In the genomic region with DNA sequence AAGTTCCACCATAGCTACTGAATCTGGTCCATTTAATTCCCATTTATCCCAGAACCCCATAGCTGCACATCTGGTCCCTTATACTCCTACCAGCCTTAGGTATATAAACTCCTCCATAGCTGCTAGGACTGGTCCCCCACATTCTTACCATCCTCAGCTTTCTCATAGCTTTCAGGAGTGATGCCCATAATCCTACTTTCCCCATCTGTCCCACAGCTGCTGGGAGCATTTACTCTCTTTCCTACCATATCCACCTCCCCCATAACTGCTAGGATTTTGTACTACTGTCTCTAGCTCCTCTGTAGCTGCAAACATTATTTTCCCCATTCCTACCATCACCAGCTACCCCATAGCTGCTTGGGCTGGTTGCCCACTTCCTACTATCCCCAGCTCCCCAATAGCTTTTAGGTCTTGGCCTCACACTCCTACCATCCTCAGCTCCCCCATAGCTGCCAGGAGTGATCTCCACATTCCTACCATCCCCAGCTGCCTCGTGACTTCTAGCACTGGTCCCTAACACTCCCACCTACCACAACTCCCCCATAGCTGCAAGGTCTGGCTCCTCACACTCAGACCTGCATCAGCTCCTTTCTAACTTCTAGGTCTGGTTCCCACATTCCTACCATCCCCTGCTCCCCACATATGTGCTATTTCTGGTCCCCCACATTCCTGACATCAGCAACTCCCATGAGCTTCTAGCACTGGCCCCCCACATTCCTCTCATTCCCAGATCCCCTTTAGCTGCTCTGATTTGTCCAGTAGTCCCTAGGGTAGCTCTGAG, we compare ENCODE assay signal across 10 mouse cellular contexts.
"Had no signal": no experiment of that assay in that cellular context is flagged by ENCODE, and none has a peak within 500 bp of the region (broad histone marks: within the 10 kb centered on the region; RNA-seq: fewer than 3 reads in every experiment).

No protein-coding gene starts in this region.

- H3K27ac ChIP-seq: limb, embryonic 13.5 days; liver, embryonic 15.5 days; midbrain, embryonic 13.5 days had no signal

- DNase-seq: kidney, adult 8-10 months; kidney, postnatal 25 days; lung, adult 2 months; lung, postnatal 36 days; spleen, adult 18-20 months; thymus, adult 2 months; thymus, postnatal 25 days had no signal

- H3K27me3 ChIP-seq: limb, embryonic 13.5 days; liver, embryonic 15.5 days; midbrain, embryonic 13.5 days had no signal

- H3K36me3 ChIP-seq: limb, embryonic 13.5 days; liver, embryonic 15.5 days; midbrain, embryonic 13.5 days had no signal

- H3K9me3 ChIP-seq: limb, embryonic 13.5 days; liver, embryonic 15.5 days; midbrain, embryonic 13.5 days had no signal

- H3K4me1 ChIP-seq: limb, embryonic 13.5 days; liver, embryonic 15.5 days; midbrain, embryonic 13.5 days had no signal

- H3K4me3 ChIP-seq: limb, embryonic 13.5 days; liver, embryonic 15.5 days; midbrain, embryonic 13.5 days had no signal
